Mouse (Mus musculus): Measurements from ENCODE around the gene Kdm5a.

DNA sequence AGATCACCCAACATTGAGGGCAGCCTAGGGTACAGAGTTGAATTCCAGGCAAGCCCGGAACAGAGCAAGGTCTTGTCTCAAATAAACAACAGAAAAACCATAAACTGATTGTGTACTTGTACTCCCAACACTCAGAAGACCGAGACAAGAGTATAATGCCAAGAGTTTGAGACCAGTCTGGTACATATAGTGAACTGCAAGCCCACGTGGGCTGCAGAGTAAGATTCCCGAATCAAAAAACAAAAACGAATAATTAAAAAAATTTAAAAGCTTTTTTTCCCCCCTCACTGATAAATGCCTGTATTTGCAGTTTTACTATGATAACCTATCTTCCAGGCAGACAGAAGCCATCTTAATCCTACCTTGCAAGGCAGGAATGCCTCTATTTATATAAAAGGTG, 7.4 kb upstream of the Kdm5a start:
- TF ChIP-seq ZMIZ1 (IDR thresholded peaks at IDR 0.05; ENCODE audit: low read depth, low read length): no peak
- TF ChIP-seq MAFK (IDR thresholded peaks at IDR 0.05; ENCODE audit: insufficient replicate concordance, low read length): no peak
- TF ChIP-seq CHD2 (IDR thresholded peaks at IDR 0.05; ENCODE audit: low read length): no peak
- no peak for TF ChIP-seq CTCF (conservative IDR thresholded peaks at IDR 0.05 in 1 of 2, IDR thresholded peaks at IDR 0.05 in 1 of 2; ENCODE audit: low read depth in 2 of 2, low read length in 2 of 2)
